Mouse (Mus musculus) T-helper 1 cell (primary cell): ENCODE data around the gene Myo16.

Source experiments
- in situ Hi-C: fragments of 300-600 bp; cut with MboI, MseI; formaldehyde crosslinking; loops from one replicate; pipeline ENCODE4 v1.15.1; 2025; ENCODE audit warnings: high pct_unique_total_duplicates

Myo16 gene

DNA sequence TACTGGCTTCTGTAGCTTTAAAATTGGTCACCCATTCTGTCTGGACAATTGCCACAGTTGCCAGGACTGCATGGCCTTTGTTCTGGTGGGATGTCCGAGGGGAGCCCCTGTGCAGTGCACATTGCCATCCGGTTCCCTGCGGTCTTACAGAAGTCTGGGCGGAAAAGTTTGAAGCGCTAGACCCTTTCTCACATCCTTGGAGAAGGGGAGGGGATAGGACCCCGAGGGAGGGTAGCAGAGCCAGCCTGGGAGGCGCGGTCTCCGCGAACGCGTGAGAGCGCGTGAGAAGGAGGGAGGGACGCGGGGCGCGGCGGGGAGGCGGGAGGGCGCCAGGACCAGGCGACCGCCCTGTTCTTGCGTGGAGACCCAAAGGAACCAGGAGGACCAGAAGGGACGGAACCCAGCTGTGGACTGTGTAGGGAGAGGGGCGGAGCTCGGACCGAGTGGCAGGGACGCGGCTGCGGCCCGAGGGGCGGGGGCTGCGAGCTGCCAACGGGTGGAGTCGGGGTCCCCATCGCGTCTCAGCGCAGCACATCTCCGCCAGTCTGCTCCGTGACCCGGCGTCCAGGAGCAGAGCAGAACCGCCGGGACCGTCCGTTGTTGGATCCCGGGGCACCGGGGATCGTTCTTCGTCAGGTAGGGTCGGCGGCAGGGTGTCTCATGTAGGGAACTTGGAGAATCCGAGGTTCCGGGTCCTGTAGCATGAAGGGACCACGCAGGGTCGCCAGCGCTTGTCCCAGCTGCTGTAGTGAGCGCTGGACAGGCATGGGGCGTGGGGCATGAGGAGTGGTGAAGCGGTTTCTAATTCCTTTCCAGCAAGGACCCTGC lies at the start of gene Myo16:
Myo16 (plus strand) TSS at position 301 of the 828 bp plus-strand sequence.
- in situ Hi-C loops = no loop called here

DNA sequence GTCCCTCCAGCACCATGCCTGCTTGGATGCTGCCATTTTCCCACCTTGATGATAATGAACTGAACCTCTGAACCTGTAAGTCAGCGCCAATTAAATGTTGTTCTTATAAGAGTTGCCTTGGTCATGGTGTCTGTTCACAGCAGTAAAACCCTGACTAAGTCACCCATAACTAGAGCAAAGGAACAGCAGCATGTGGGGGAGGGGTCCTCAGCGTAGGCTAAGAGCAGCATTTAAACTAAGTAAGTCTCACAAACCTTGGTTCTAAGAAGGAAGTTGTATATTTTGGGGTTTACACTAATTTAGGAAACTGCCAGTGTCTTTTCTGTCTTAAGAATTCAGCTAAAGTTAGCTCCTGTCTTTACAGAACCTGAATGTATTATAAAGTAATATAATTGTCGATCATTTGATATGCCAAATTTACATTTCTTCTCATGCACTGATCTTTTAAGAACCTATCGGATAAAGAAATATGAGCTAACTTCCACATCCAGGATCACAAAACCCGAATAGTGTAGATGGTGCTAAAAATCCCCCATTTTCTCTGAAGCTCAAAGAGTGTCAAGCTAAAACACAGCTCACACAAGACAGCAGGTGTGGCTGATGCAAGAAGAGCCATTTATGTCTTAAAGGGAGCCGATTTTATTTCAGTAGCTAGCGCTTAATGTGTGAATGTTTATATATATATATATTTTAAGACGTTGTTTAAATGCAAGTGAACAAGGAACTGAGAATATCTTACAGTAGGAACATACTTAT lies 45.0 kb upstream of the Myo16 start:
- in situ Hi-C loops = no loop called here

GRCm38 (mm10) chr8:10122749-10123148 lies 31.0 kb upstream of the Myo16 start:
- in situ Hi-C loops = no loop called here

GRCm38 (mm10) chr8:10123412-10123811 lies 30.3 kb upstream of the Myo16 start:
- in situ Hi-C loops = no loop called here

GRCm38 (mm10) chr8:10125684-10126083 lies 28.0 kb upstream of the Myo16 start:
- in situ Hi-C loops = no loop called here

GRCm38 (mm10) chr8:10130513-10131414 lies 22.9 kb upstream of the Myo16 start:
- in situ Hi-C loops = no loop called here

GRCm38 (mm10) chr8:10139536-10139935 lies 14.2 kb upstream of the Myo16 start:
- in situ Hi-C loops = no loop called here

- in situ Hi-C loops = no loop called here
These were observed 9.8 kb upstream of the Myo16 start for GRCm38 (mm10) chr8:10143961-10144360.

DNA sequence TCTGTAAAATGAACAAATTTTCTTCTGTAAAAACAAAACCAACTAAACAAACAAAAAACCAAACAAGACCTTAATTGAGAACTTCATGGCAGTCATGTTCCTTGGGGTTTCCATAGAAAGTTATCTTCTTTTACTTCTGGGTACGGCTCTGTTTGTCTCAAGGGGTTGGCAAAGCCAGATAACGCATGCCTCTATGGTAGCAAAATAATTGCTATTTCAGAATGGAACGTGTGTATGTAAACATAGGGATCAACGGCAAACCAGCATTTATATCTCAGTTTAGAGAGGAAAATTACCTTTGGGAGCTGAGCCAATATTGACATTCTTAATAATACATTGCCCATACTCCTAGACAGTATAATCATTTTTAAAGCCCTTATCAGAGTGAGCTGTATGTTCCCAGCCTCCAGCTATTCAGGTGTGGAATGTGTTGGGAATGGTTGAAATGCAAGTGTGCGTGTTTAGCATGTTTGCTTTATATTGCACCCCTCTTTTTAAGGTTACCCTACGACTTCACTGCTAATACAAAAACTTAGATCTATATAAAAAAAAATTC lies 1.9 kb upstream of the Myo16 start:
- in situ Hi-C loops = no loop called here

- in situ Hi-C loops = no loop called here
These were observed 681 bp downstream of the Myo16 start for GRCm38 (mm10) chr8:10154439-10154745.

- in situ Hi-C loops = no loop called here
These were observed 1.4 kb downstream of the Myo16 start for GRCm38 (mm10) chr8:10155075-10155474.

GRCm38 (mm10) chr8:10161106-10161505 lies 7.4 kb downstream of the Myo16 start:
- in situ Hi-C loops = no loop called here

GRCm38 (mm10) chr8:10164959-10165358 lies 11.2 kb downstream of the Myo16 start:
- in situ Hi-C loops = no loop called here

- in situ Hi-C loops = no loop called here
These were observed 14.6 kb downstream of the Myo16 start for GRCm38 (mm10) chr8:10168326-10168725.

DNA sequence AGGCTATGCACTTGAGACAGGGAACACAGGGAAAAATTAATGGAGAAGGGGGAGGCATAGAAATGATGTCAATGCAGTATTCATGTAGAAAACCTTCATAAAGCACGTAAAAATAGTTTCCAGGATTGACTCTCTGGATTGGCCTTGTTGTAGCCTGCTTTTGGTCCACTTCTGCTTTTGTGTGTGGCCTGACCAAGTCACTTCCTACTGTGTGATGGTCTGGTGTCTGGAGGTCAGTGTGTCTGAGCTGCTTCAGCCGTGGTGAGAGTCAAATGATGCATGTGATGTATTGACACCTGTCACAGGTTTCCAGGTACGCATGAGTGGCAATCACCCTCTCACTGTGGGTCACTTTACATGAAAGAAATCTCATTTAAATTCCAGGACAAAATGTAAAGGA lies 16.2 kb downstream of the Myo16 start:
- in situ Hi-C loops = no loop called here

GRCm38 (mm10) chr8:10171321-10171720 lies 17.6 kb downstream of the Myo16 start:
- in situ Hi-C loops = no loop called here

DNA sequence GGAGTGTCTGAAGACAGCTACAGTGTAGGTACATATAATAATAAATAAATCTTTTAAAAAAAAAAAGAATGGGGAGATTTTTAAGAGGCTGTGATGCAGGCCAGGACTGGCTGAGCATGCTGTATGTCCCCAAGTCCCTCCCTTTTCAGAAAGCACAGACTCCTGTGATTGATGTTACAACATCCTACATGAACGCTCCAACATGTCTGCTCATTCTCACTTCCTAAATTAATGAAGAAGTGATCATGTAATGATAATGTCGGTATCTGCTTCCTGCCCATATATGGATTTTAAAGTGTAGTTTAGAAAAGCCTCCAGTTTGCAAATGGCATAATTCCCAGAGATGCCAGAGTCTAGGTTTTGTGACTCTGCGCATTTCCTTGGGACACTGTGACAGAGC lies 18.6 kb downstream of the Myo16 start:
- in situ Hi-C loops = no loop called here

DNA sequence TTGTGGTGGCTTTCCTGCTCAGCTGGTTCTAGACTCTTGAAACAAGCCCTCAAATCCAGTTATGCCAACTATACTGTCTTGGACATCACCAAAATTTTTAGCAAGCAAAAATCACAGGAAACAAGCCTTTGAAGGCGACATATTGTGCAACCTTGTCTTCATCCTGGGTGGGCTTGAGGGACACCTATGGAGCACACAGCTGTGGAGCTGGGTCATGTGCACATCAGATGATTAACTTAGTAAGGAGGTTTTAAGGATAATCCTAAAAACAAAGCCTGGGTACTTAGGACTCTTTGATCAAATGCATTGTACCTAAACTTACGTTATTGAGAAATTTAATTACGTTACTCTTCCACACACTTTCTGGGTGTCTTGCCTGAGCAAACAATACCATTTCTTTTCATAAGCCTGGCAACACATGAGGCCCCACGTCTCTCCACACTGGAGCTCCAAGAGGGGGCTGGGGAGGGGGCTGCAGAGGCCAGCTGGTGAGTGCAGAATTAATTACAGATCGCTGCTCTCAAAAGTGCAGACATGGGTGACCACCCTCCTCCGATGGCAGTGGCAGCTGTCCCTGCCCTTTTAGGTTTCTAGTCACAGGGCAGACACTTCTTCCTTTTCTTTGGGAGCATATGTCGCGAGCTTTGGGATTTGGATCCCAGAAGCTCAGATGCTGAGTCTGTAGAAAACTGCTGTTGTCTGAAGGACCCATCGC lies 19.5 kb downstream of the Myo16 start:
- in situ Hi-C loops = no loop called here

GRCm38 (mm10) chr8:10174201-10174840 lies 20.6 kb downstream of the Myo16 start:
- in situ Hi-C loops = no loop called here

DNA sequence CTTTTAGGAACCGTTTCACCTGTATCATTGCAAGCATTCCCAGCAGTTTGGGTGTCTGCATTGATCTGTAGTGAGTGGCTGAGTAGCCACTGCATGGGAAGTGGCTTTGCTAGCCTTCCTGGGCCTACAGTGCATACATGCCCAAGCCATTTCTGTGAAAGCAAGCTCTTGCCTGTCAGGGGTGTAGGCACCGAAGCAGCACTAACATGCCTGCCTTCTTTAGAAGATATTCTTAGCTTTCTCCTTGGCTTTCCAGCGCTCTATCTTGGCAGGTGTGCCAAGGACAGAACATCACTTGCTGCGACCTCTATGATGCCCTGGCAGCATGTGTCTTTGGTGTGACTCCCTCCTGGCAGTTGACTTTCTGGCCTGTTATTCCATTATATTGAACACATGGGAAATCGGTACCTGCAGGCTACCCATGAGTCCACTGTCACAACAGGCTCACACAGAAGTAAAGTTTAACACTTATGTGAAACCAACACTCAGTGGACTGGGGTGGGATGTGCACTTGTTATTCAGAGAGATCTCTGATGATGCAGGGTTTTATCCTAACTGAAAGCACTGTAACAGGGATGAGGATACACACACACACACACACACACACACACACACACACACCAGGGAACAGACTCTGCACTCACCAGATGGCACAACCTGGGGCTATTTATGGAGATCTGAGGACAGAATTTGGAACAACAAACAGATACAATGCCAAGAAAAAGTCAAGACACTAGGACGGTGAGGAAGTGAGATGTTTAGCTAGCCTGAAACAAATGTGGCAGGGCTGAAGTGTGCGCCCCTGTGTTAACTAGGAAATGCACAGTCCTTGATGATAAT lies 21.4 kb downstream of the Myo16 start:
- in situ Hi-C loops = no loop called here
